Mouse (Mus musculus) adrenal gland (tissue): ENCODE data around the gene Anks1b.

Source experiments
- intact Hi-C: fragments of 180-260 bp; cut with DNase I; formaldehyde crosslinking; loops from one replicate; pipeline ENCODE4 v1.15.1; 2025

Anks1b gene

GRCm38 (mm10) chr10:90999899-91000298 lies 1126.6 kb downstream of the Anks1b start:
- intact Hi-C loops: no loop called here

- intact Hi-C loops: no loop called here
Measured at GRCm38 (mm10) chr10:91001421-91001820, 1128.1 kb downstream of the Anks1b start.

- intact Hi-C loops: no loop called here
Measured at GRCm38 (mm10) chr10:91005858-91006538, 1132.7 kb downstream of the Anks1b start.
